Mouse (Mus musculus) kidney, adult 2 months (tissue): Measurements from ENCODE around the gene Wdr77. TPM values are rescaled to one million over a fixed set of nuclear protein-coding genes. Genes with fewer than 3 reads are reported as not detected.

Source experiments
- DNase-seq: peaks from one replicate; pipeline ENCODE4 v3.0.0; 2021
- H3K27ac ChIP-seq: fragments of 200-500 bp; 2 replicates; pipeline ENCODE4 v1.5.1; 2012; ENCODE audit warnings: low read depth, low read length, control low read depth, inconsistent platforms; ENCODE audit not compliant: insufficient read depth
- H3K27me3 ChIP-seq: fragments of 200-500 bp; replicated peaks from 2 replicates; pipeline ENCODE4 v1.6.1; 2012; ENCODE audit warnings: mild to moderate bottlenecking, moderate library complexity, low read length, inconsistent platforms; ENCODE audit not compliant: control insufficient read depth, insufficient read depth
- H3K36me3 ChIP-seq: fragments of 200-500 bp; 2 replicates; pipeline ENCODE4 v1.6.1; 2012; ENCODE audit warnings: mild to moderate bottlenecking, moderate library complexity, low read length, inconsistent platforms; ENCODE audit not compliant: control insufficient read depth, insufficient read depth
- H3K4me1 ChIP-seq: fragments of 200-500 bp; 2 replicates; pipeline ENCODE4 v1.6.1; 2011; ENCODE audit warnings: low read length; ENCODE audit not compliant: control insufficient read depth, insufficient read depth
- H3K4me3 ChIP-seq: fragments of 200-500 bp; 2 replicates; pipeline ENCODE4 v1.5.1; 2011; ENCODE audit warnings: mild to moderate bottlenecking, low read depth, low read length, control low read depth; ENCODE audit not compliant: insufficient read depth
- CTCF ChIP-seq: fragments of 200-500 bp; conservative IDR thresholded peaks from 2 replicates; pipeline ENCODE4 v1.5.1; 2011; ENCODE audit warnings: low read depth, mild to moderate bottlenecking, control low read depth, low read length, moderate library complexity, mixed read lengths; ENCODE audit not compliant: insufficient read depth, insufficient read length
- POLR2A ChIP-seq: fragments of 200-500 bp; IDR thresholded peaks from one replicate; pipeline ENCODE4 v1.6.1; 2011; ENCODE audit warnings: low read depth, low read length, control low read depth
- WGBS: fragments of 180-500 bp; shearing (Covaris S2); methylation state at CpG from one replicate; pipeline ENCODE4 v1.1.7; 2018; 5-methylcytosine and 5-hydroxymethylcytosine counted together
- polyA plus RNA-seq: library from polyadenylated mRNA; depleted of rRNA; stranded (reverse); fragments of >200 nt; gene quantifications from 2 replicates; pipeline ENCODE4 v1.2.3, GENCODE M21; 2012

Wdr77 gene
- polyA plus RNA-seq, 1 experiment: 36.4 TPM

DNA sequence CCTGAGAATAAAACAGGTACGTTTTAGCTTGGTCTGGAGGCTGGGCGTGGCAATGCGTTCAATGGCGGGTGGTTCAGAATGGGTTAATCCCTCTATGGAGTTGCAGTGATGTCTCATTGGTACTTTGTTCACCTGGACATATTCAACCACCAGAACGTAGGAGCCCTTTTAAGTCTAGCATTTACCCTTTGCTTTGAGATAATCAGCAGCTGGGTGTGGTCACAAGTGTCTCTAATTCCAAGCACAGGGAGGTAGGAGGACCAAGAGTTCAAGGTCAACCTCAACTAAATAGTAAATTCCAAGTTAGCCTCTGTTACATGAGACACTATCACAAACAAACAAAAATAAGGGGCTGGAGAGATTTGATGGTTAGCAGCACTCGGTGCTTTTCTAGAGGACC lies 30.4 kb upstream of the Wdr77 start:
- 87% methylated on average over 6 of the region's 6 CpGs for WGBS
- no peak for TF ChIP-seq POLR2A
- no peak for TF ChIP-seq CTCF
- no peak for DNase-seq
- Histone ChIP-seq H3K27me3 (no peaks in the 10 kb centered on the region), H3K4me1 (peaks cover 3% of the 10 kb centered on the region; the same call in 1 of the 2 replicates), H3K36me3 (no peaks in the 10 kb centered on the region), H3K4me3 (no peak overlapping the region), H3K27ac (no peak overlapping the region)

DNA sequence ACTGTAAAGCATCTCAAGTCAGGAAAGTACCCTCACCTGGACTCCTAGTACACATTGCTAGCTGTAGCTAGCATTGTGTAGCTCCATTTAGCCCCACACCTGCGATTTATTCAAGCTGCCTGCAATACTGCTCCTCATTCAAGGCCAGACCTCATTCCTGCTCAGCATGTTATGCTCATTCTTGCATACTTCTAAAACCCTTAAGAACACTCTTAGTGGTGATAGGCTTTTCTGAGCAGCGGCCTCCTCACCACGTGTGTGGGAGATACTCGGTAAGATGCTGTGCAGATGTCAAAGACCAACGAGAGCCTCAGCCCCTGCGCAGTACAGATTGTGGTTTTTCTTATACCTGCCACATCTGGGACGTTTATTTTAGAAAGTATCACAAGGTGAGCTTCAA lies 29.3 kb upstream of the Wdr77 start:
- Histone ChIP-seq H3K4me3 (no peak overlapping the region), H3K4me1 (peaks cover 6% of the 10 kb centered on the region; the same call in 1 of the 2 replicates), H3K27me3 (no peaks in the 10 kb centered on the region), H3K27ac (no peak overlapping the region), H3K36me3 (no peaks in the 10 kb centered on the region)
- TF ChIP-seq CTCF (no peak), POLR2A (no peak)
- no peak for DNase-seq
- 79% methylated on average over 7 of the region's 7 CpGs for WGBS

DNA sequence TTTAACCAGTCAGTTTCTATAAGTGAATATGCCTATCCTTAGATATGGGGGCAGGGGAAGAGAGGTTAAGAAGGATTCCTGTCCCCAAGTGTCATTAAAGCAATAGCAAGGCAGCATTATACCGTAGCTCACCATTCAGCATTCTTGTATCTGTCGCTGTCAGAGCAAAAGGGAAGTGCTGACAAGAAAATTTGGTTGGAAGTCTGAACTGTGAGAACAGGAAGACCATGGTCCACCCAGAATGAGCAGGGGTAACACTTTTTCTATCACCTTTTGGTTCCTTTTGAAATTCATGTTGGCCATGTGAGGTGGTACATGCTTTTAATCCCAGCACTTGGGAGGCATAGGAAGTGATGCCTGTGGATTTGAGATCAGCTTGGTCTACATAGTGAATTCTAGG lies 28.1 kb upstream of the Wdr77 start:
- H3K27ac ChIP-seq: no peak overlapping the region
- TF ChIP-seq POLR2A: no peak
- no peak for TF ChIP-seq CTCF
- H3K4me1 ChIP-seq: peaks cover 6% of the 10 kb centered on the region; the same call in 1 of the 2 replicates
- DNase-seq: no peak
- 90% methylated on average over 2 of the region's 2 CpGs for WGBS
- H3K4me3 ChIP-seq: no peak overlapping the region
- no peaks in the 10 kb centered on the region for H3K36me3 ChIP-seq
- no peaks in the 10 kb centered on the region for H3K27me3 ChIP-seq

DNA sequence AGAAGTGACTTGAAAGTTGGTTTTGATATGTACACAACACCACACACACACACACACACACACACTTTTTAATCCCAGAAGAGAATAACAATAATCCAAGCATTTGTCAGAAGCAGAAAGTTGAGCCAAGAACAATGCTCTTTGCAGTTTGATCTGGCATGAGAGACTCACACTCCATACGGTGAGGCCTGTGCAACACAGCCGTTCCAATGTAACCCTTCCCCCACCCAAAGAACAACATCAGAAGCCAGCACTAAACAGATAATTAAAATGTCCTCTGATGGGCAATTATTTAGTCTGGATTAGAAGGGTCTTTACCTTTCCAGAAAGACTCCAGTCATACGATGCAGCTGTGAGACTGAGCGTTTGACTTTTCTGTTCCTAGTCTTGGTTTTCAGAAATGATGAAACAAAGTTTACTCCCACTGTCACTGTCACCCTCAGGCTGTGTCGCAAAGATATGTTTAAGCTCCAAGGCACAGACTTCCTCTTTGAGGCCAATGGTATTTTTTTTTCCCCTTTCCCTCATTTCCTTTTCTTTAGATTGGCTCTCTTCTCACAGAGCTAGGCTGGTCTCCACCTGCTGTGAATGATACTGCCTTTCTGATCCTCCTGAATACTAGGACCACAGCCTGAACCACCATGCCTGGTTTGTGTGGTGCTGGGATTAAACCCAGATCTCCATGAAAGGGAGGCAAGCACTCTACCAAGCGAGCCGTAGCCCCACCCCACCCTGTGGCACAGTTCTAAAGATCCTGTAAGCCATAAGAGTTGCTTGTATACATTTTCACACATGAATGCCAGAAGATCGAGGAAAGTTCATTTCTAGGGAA lies 26.7 kb upstream of the Wdr77 start, which contains the start of gene I830077J02Rik:
Gene I830077J02Rik, minus strand, starts transcription at position 425 of the 832 bp plus-strand sequence.
- DNase-seq: no peak
- Histone ChIP-seq H3K4me3 (no peak within 1 kb of the TSS), H3K4me1 (peaks cover 5% of the 10 kb centered on the region; the same call in 1 of the 2 replicates), H3K36me3 (no peaks in the 10 kb centered on the region; the same call in 1 of the 2 replicates), H3K27ac (no peak within 1 kb of the TSS), H3K27me3 (no peaks in the 10 kb centered on the region)
- WGBS: 72% methylated on average over 8 of the region's 8 CpGs
- no peak for TF ChIP-seq CTCF
- no peak for TF ChIP-seq POLR2A

DNA sequence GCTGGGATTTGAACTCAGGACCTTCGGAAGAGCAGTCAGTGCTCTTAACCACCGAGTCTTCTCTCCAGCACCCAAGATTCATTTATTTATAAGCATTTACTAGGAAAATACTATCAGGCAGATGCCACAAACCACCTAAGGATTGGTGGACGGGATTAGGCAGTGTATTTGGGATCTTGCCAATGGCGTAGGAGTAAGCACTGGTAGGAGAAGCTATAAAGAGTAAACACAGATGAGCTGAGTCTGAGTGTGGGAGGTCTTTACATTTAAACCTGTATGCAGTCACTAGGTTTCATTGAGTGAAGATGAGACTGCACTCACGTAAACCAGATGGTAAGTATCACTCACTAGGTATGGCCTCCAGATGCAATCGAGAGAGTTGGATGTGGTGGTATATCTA lies 25.2 kb upstream of the Wdr77 start:
- H3K36me3 ChIP-seq: no peaks in the 10 kb centered on the region; the same call in 1 of the 2 replicates
- no peak overlapping the region for H3K27ac ChIP-seq
- no peaks in the 10 kb centered on the region for H3K27me3 ChIP-seq
- 0 out of 2 replicates have a peak, but pooled peaks cover 3% of the 10 kb centered on the region for H3K4me1 ChIP-seq
- no peak for DNase-seq
- no peak overlapping the region for H3K4me3 ChIP-seq
- TF ChIP-seq POLR2A (no peak), CTCF (no peak)
- WGBS: 96% methylated on average over 6 of the region's 6 CpGs

DNA sequence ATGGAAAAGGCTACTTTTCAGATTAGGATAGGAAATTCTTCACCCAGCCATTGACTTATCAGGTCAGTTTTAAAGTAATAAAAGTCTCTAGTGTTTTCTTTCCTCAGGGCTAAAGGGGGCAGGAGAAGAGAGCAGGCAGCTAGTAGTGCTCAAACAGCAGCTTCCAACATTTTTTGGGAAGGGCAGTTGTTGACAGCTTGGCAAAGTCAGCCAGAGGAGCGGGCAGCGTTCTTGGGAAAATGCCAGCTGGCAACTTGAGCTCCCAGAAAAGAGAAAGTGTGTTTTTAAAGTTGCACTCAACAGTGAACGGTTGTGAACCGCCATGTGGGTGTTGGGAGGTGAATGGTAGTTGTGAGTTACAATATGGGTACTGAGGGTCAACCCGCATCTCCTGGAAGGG lies 24.1 kb upstream of the Wdr77 start:
- no peaks in the 10 kb centered on the region; the same call in 1 of the 2 replicates for H3K36me3 ChIP-seq
- peak; percentile 78 for DNase-seq
- TF ChIP-seq CTCF: no peak
- TF ChIP-seq POLR2A: no peak
- H3K27ac ChIP-seq: no peak overlapping the region
- H3K4me1 ChIP-seq: 0 out of 2 replicates have a peak, but pooled peaks cover 3% of the 10 kb centered on the region
- no peaks in the 10 kb centered on the region for H3K27me3 ChIP-seq
- H3K4me3 ChIP-seq: no peak overlapping the region
- WGBS: 36% methylated on average over 5 of the region's 5 CpGs

DNA sequence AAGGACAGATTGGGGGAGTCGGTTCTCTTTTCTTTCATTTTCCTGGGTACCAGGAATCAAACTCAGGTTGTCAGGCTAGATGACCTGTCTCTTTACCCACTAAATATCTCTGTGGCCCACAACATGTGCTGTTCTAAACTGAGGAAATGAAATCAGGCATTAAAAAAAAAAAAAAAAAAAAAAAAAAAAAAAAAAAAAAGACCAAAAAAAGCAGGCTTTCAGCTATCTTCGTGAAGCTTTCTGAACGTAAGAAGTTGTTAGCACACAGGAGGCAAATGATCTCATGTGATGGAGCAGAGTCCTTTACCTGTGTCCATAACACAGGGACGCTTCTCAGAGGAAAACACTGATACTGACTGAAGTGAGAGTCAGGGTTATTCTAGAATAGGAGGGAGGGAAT lies 23.1 kb upstream of the Wdr77 start:
- H3K36me3 ChIP-seq: peaks cover 5% of the 10 kb centered on the region
- H3K4me1 ChIP-seq: 0 out of 2 replicates have a peak, but pooled peaks cover 3% of the 10 kb centered on the region
- DNase-seq: no peak
- no peak overlapping the region for H3K4me3 ChIP-seq
- no peak for TF ChIP-seq POLR2A
- no peak for TF ChIP-seq CTCF
- no peaks in the 10 kb centered on the region for H3K27me3 ChIP-seq
- 80% methylated on average over 4 of the region's 4 CpGs for WGBS
- no peak overlapping the region for H3K27ac ChIP-seq
